Mouse (Mus musculus) c-Kit-positive CD71-positive TER-119-positive erythroid progenitor cells, embryonic 14.5 days (primary cell): ENCODE results near the gene Ccdc173.

Source experiments
- DNase-seq: peaks from one replicate; pipeline ENCODE4 v3.0.0-alpha.2; 2013; ENCODE audit warnings: low spot score

The Ccdc173 gene

GRCm38 (mm10) chr2:69788974-69789373 lies 401 bp downstream of the Ccdc173 start:
- DNase-seq = no peak

- DNase-seq = peak; percentile 54
Measured at GRCm38 (mm10) chr2:69778836-69779177, 10.6 kb downstream of the Ccdc173 start.

GRCm38 (mm10) chr2:69777985-69778835 lies 11.2 kb downstream of the Ccdc173 start:
- DNase-seq = no peak

- DNase-seq = no peak
Measured at GRCm38 (mm10) chr2:69773331-69773730, 16.0 kb downstream of the Ccdc173 start.

- DNase-seq = no peak
Measured at GRCm38 (mm10) chr2:69764716-69765115, 24.7 kb downstream of the Ccdc173 start.

GRCm38 (mm10) chr2:69763340-69763739 lies 26.0 kb downstream of the Ccdc173 start:
- no peak for DNase-seq

GRCm38 (mm10) chr2:69760980-69761379 lies 28.4 kb downstream of the Ccdc173 start:
- no peak for DNase-seq

- DNase-seq = no peak
Measured at GRCm38 (mm10) chr2:69745091-69745490, 44.3 kb downstream of the Ccdc173 start.

GRCm38 (mm10) chr2:69723519-69723825 lies 65.9 kb downstream of the Ccdc173 start:
- DNase-seq = peak; percentile 32

GRCm38 (mm10) chr2:69722650-69723518 lies 66.5 kb downstream of the Ccdc173 start:
- peak; percentile 89 for DNase-seq

- no peak for DNase-seq
Measured at GRCm38 (mm10) chr2:69722273-69722649, 67.1 kb downstream of the Ccdc173 start, which contains the start of gene Ppig. Gene Ppig (plus strand): TSS chr2:69722545.

GRCm38 (mm10) chr2:69719121-69719520 lies 70.3 kb downstream of the Ccdc173 start:
- DNase-seq = no peak

GRCm38 (mm10) chr2:69716483-69716882 lies 72.9 kb downstream of the Ccdc173 start:
- no peak for DNase-seq

GRCm38 (mm10) chr2:69714126-69714525 lies 75.2 kb downstream of the Ccdc173 start:
- DNase-seq = no peak

- DNase-seq = no peak
Measured at GRCm38 (mm10) chr2:69713626-69714014, 75.8 kb downstream of the Ccdc173 start.

- peak; percentile 86 for DNase-seq
Measured at GRCm38 (mm10) chr2:69712981-69713625, 76.3 kb downstream of the Ccdc173 start, which contains the start of gene Fastkd1. Gene Fastkd1 (minus strand): TSS chr2:69713516.

GRCm38 (mm10) chr2:69712171-69712570 lies 77.2 kb downstream of the Ccdc173 start:
- no peak for DNase-seq
